Mouse (Mus musculus) frontal cortex, adult 2 months (tissue): Measurements from ENCODE around the gene Cbfa2t2. TPM values are rescaled to one million over a fixed set of nuclear protein-coding genes. Genes with fewer than 3 reads are reported as not detected.

Experiments
- DNase-seq, 2 experiments: peaks; one replicate each; pipeline ENCODE4 v3.0.0; 2022; ENCODE audit warnings: low spot score in 1 of 2; ENCODE audit errors: extremely low spot score in 1 of 2
- polyA plus RNA-seq: library from polyadenylated mRNA; depleted of rRNA; stranded (reverse); fragments of >200 nt; gene quantifications from 2 replicates; pipeline ENCODE4 v1.2.3, GENCODE M21; 2012

Cbfa2t2 gene
- polyA plus RNA-seq, 1 experiment = 31.7 TPM

DNA sequence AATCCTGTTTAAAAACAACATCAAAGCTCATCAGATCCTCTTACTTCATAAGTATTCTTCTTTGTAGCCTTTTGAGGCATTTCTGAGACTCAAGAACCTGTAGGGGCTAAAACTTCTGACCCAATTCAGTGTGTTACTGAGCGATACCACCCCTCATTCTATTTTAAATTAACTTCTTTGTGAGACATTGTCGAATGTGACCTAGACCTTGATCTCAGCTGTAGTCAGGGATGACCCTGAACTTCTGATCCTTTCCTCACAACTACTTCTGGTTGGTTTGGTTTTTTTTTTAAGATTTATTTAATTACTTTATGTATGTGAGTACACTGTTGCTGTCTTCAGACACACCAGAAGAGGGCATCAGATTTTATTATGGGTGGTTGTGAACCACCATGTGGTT lies 12.7 kb upstream of the Cbfa2t2 start:
- no peak for DNase-seq

DNA sequence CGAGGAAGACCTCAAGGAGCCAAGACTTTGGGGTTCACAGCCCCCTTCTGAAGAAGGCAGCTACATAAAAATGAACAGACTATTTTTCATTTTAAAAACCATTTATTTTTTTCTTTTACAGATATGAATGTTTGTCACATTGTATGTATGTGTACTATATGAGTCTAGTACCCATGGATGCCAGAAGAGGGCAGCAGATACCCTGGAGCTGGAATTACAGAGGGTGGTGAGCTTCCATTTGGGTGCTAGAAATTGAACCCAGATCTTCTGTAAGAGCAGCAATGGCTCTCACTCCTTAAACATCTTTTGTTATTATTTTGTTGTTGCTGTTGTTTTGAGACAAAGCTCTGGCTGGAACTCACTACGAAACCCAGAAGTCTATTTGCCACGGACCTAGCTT lies 10.8 kb upstream of the Cbfa2t2 start:
- DNase-seq = no peak

DNA sequence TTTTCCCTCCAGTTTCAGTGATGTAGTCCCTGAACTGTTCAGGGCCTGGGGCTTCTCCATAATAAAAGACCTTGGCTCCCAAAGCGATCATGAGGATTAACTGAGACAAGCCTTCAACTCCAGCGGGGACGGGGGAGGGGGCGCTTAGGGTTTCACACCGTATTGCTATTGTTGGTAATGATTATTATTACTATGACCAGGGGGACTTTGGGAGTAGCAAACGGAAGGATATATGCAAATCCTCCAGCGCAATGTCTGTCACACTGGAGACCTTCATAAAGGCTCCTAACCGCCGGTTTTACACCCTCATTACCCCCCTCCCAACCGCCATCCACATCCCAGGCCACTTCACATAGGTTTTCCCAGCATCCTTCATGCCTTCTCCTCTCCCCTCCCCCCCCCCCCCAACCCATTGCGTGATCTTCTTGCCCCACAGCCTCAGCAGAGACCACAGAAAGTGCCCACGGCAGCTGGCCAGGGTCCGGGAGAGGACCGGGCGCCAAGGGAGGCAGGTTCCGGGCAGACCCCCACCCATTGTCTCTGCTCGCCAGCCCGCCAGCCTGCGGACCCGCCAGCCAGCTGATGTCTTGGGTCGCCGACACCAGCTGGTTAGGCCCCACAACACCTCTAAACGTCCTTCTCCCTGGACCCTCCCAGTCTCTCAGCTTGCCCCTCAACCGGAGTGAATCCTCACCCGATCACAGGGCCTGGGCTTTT lies 9.9 kb upstream of the Cbfa2t2 start:
- no peak for DNase-seq

DNA sequence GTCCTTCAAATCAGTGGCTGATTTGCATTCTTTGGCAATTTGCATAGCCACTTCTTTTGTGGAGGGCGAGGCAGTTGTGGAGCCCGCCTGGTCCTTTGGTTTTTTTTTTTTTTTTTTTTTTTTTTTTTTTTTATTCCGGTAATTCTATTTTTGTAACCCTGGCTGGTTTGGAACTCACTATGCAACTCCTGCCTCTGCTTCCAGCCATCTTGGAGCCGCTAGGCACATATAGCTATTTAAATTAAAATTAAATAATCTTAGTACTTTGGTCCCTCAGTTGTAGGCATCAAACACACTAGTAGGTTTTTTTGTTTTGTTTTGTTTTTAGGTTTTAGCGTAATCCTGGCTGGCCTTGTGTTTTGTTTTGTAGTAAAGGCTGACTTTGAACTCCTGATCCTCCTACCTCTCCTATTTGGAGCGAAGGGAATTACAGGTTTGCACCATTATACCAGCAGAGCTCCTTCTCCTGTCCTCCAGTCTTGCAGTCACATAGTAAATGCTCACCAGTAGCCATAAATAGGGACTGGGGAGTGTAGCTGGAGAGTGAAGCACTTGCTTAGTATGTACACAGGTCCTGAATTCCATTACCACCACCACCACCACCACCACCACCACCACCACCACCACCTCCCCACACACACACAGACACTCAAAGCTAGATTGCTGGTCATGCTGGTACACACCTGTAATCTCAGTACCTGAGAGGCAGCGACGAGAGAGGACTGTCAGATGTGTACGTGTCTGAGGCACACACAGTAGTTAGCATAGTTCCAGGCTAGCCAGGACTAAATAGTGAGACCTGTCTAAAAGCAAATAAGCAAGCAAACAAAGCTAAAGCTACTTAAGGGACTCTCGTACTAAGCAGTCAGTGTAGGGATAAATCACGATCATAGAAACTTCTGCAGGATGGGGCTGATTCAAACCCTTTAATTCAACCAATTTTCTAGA lies 9.1 kb upstream of the Cbfa2t2 start:
- DNase-seq = no peak

DNA sequence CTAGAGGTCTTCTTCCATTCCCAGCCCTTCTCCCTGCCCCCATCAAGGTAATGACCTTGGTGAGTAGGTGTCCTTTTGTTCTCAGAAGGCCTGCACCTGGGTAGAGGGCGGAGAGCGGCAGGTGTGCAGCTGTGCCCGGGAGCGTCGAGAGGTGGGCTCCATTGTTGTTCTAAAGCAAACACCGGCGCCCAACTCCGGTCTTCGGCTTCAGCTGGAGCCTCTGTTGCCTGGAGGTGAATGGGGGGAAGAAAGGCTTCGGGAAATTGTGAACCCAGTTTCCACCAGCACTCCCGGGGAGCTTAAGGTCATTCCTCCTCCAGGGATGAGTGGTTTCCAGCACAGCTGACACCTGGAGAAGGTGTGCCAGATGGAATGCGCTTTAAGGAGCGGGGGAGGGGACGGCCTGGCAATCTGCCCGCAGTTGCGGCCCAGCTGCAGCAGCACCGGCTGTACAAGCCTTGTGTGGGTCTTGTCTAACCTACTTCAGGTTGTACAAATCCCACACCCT lies 8.4 kb upstream of the Cbfa2t2 start:
- DNase-seq = no peak

DNA sequence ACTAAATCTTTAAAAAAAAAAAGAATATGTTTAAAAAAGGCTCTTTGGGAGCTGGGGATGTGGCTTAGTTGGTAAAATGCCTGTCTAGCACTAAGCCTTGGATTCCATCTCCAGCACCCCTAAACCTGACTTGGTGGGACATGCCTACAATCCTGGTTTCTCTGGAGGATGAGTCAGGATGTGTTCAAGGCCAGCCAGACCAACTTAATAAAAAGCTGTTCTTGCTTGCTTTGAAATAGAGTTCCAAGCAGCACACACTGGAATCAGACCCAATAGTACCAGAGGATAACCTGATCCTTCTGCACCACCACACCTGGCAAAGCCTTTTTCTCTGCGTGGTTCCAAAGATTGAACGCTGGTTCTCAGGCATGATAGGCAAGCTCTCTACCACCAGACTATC lies 5.7 kb upstream of the Cbfa2t2 start:
- DNase-seq = no peak

DNA sequence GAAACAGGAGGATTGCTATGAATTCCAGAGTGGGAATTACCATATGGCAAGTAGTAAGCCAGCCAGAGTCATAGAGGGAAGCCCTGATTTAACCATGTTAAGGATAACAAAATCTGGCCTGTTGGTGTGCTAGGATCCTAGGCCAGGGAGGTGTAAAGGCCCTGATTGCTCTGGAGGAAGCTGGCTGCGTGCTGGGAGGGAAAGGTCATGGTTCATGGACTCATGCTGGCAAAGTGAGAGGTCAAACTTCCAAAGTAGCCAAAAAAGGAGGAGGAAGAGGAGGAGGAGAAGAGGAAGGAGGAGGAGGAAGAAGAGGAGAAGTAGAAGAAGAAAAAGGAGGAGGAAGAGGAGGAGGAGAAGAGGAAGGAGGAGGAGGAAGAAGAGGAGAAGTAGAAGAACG lies 3.6 kb upstream of the Cbfa2t2 start:
- DNase-seq = no peak

DNA sequence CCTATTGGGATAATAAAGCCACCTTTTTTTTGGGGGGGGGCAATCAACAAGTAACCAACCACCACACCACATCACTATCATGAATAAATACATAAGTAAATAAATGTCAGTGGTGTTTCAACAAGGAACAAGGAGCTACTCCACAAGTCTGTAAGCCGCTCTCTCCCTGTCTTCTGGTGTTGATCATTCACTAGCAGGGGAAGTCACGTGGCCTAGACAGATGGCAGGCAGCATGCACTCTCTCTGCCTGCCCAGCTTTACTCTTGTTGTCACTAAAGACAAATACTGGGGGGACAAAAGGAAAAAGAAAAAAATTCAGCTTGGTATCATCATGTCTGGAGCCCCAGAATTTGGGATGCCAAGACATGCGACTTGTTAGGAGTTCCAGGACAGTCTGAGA lies 2.9 kb upstream of the Cbfa2t2 start:
- no peak for DNase-seq

DNA sequence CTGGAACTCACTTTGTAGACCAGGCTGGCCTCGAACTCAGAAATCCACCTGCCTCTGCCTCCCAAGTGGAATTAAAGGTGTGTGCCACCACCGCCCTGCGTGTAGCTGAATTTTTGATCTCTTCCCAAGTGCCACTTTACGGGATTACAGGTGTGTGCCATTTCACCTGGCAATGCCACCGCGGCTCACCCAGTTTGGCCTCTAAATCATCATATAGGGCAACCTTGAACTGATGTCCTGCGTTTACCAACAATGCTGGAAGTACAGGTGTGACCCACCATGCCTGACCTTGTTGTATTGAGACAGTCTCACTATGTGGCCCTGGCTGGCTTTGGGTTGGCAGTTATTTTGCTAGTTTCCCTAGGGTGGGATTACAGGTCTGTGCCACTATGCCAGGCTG lies 1.6 kb upstream of the Cbfa2t2 start:
- DNase-seq = no peak

DNA sequence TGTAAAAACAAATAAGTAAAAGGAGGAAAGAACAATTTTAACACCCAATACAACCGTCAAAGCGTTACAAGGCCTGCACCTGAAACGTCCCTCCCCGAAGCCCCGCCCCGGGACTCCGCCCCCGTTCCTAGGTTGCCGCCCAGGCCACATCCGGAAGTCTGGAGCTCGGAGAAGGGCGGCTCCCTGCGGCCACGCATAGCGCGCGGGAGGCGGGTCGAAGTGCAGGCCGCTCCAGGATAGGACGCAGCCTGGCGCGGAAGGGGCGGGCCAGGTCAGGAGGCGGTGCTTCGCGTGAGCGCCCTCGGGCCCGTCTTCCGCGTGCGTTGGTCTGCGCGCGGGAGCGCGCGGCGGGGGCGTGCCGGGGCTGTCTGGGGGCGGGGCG lies 214 bp upstream of the Cbfa2t2 start:
- DNase-seq = peak; percentile 94 to 98

DNA sequence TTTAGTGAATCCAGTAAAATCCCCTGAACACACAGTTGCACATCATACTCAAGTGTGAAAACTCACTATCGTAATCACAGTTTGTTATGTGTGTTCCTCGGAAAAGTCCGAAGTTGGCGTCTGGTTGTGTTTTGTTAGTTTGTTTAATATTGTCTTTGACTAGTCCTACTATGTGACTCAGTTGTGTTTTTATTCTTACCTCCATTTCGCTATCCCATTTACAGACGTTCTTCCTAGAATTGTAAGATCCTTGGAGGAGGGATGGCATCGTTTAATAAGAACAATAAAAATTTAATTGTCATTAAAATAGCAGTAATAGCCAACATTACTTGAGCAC lies 878 bp downstream of the Cbfa2t2 start:
- DNase-seq = no peak

DNA sequence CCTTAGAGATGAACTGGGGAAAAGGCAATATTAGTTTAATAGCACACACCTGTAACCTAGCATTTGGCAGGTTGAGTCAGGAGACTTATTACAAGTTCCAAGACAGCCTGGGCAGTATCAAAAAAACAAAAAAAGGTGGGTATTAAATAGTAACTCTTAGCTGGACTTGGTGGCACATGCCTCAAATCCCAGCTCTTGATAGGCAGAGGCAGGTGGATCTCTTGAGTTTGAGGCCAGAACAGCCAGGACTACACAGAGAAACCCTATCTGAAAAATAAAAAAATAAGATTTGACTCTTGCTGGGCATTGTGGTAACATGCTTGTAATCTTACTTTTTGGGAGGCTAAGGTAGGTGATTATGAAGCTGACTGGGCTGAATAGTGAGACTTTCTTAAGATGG lies 4.2 kb downstream of the Cbfa2t2 start:
- no peak for DNase-seq

DNA sequence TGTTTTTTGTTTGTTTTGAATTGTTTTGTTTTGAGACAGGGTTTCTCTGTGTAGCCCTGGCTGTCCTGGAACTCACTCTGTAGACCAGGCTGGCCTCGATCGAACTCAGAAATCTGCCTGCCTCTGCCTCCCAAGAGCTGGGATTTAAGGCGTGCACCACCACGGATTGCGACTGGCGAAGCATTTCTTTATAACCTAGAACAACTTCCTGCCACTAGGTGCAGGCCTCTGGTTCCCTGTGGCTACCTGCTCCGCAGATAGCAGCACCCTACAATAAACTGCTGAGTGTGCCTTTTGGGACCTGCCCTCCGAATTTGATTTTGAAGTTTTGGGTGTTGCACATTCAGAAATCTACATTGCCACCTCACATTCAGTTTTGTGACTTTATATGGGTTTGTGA lies 11.5 kb downstream of the Cbfa2t2 start:
- no peak for DNase-seq

DNA sequence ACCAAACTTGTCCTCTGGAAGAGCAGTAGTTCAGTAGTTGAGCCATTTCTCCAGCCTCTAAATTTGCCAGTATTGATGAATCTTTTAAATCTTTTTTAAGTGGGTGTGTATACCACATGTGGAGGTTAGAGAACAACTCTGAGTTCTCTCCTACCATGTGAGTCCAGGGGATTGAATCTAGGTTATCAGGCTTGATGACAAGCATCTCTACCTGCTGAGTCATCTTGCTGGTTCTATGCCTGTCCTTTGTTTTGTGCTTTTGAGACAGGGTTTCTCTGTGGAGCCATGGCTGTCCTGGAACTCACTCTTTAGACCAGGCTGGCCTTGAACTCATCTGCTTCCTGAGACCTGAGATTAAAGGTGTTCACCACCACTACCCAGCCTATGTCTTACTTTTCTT lies 12.4 kb downstream of the Cbfa2t2 start:
- no peak for DNase-seq

DNA sequence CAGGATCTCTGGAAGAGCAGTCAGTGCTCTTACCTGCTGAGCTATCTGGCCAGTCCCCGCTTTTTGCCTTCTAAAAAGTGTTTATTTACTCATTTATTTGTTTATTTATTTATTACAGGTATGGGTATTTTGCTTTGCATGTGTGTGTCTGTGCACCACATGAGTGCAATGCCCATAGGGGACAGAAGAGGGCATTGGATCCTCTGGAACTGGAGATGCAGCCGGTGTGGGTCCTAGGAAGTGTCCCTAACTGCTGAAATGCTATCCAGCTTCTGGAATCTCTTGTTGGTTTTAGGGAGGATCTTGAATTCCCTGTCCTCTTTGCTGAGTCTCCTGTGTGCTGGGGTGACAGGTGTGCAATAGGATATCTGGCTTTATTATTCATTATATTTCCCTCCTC lies 16.7 kb downstream of the Cbfa2t2 start:
- no peak for DNase-seq

DNA sequence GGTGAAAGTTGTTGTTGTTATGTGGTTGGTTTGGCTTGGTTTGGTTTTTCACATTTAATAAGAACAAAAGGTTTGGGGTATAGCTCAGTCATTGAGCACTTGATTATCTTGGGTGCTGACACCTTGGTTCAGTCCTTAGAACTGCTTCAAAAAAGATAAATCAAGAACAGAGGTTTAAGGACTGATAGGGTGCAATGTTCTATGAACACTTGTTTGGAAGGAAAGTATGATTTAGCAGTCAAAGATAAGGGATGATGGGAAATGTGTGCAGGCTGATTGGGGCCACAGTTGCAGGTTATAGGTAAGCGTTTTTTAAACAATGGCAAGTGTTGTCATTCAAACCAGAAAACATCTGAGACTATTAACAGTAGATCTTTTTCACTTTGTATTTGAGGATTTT lies 17.8 kb downstream of the Cbfa2t2 start:
- no peak for DNase-seq

DNA sequence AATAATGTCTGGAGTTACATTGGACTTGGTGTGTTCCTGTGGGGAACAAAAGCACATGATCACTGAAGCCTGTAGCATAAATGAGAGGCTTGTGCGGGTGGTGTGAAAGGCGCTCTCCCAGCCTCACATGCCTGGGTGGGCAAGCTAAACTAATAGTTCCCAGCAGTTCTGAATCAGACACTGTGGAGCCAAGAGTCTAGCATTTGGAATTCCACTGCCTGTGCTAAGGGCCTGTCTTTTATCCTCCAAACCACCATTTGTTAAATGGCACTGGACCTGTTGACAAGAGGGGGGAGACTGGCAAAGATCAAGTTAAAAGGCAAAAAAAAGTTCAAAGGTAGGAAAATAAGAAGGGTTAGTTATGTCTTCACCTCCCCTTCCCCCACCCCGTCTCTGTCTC lies 18.3 kb downstream of the Cbfa2t2 start:
- DNase-seq = peak in 1 of 2 experiments; percentile 26

DNA sequence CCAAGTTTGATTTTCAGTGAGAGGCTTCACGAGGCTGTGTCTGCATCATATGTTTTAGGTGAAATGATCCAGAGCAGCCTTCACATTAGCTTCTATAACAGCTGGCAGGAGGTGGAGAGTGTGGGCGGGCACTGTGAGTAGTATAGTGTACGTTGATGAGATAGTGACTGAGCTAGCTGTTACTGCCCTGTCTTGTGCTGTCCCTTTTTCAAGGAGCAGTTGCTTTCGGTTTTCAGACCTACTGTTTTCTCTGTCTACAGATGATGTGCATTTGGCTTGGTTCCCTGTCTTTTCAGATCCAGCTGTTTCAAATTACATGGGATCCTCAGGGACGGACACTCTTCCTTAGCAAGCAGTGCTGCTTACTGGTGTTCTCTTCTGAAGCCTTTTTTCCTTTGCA lies 19.5 kb downstream of the Cbfa2t2 start:
- peak; percentile 41 to 60 for DNase-seq

DNA sequence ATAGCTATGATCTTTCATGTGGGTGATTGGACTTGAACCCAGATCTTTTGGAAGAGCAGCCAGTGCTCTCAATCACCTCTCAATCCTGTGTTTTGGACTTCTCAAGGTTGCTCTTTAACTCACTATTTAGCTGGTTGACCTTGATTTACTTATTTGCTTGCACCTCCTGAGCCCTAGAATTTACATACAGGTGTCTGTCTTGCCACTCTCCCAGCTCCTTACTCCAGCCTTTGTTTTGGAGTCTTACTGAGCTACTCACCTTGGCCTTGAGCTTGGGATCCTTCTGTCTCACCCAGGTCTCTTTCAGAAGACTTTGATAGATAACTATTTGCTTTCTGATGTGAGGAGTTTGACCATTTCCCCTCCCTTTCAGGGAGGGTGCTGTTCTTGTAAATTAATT lies 20.3 kb downstream of the Cbfa2t2 start:
- DNase-seq = no peak

DNA sequence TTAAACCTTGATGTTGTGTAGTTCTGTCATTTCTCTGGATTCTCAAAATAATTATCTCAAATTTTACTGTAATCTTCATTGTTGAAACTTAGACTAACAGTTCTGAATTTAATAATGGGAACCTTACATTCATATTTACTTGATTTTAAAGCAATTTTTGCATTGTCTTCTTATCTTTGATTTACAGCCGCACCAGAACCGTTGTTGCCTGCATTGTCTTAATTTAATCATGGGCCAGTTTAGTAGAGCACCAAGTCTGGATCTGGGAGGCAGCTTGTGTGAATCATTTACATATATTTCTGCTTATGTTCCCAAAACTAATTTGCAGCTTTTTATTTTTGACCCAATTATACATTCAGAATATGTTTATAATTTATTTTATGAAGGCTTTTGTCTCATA lies 23.0 kb downstream of the Cbfa2t2 start:
- DNase-seq = no peak

DNA sequence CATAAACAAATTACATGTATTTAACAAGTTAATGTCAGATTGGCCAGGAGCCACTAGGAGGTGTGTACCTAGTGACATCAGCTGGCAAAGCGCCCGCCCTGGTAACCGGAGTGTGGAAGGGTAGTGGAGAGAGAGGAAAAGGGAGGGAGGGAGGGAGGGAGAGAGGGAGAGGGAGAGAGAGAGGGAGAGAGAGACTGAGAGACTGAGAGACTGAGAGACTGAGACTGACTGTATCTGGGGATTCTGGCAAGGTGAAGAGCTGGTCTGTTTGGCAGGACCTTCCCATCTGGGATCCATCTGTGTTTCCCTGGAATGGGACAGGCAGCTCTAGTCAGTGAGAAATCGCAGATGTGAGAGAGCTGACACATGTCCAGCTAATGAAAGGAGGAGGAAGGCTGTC lies 23.6 kb downstream of the Cbfa2t2 start:
- DNase-seq = peak in 1 of 2 experiments; percentile 47

DNA sequence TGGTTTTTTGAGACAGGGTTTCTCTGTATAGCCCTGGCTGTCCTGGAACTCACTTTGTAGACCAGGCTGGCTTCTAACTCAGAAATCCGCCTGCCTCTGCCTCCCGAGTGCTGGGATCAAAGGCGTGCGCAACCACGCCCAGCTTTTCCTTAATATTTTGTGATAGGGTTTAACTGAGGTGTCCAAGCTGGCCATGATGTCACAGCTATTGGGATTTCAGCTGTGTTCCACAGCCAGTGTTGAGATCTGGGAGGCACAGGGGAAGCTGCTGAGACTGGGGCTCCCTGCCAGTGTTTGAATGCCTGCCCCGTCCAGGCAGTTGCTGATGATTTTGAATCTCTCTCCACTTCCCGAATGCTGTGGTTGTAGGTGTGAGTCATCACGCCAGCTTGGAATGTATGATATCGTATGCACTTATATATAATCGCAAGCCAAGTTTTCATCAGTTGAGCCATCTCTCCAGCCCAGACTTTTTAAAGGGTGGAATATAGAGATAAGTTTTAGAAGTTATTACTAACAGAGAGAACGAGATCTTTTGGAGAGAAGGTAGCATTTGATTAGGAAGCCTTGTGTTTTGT lies 27.4 kb downstream of the Cbfa2t2 start:
- DNase-seq = peak in 1 of 2 experiments; percentile 64
